Mouse (Mus musculus): ENCODE data around the gene Hist1h2bh. TPM values are rescaled to one million over a fixed set of nuclear protein-coding genes. Genes with fewer than 3 reads are reported as not detected.
A peak's percentile ranks its signal among the peaks of the same experiment; 100 is the strongest.

Hist1h2bh gene
- polyA plus RNA-seq, 1 experiment = 37.8 TPM

DNA sequence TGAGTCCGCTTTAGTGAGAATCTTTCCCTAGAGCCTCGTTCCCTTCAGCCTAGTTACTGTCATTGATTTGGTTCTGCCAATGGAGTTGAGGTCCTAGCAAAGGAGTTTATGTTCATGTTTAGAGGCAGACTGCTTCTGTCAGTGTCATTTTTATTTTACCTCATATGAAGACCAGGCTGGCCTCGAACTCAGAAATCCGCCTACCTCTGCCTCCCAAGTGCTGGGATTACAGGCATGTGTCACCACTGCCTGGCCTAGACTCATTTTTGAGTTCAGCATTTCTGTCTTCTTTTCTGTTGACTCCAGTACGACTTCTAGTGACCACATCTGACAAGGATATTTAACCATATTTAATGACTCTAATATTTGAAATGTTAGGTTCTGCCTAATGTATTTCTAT is 27.9 kb downstream of the Hist1h2bh start:
- WGBS = 88% methylated on average over 5 of the region's 5 CpGs
- Histone ChIP-seq H3K4me3 (ENCODE audit: control insufficient read depth, insufficient read depth, low read length) (no peak overlapping the region), H3K4me1 (replicated peaks; ENCODE audit: control insufficient read depth, insufficient read depth, low read length) (peaks cover 2% of the 10 kb centered on the region), H3K27ac (ENCODE audit: control insufficient read depth, insufficient read depth, low read length) (no peak overlapping the region), H3K27me3 (ENCODE audit: control insufficient read depth, insufficient read depth, low read length) (no peaks in the 10 kb centered on the region), H3K36me3 (ENCODE audit: control insufficient read depth, insufficient read depth, low read length) (no peaks in the 10 kb centered on the region)
- TF ChIP-seq POLR2A (IDR thresholded peaks at IDR 0.05; ENCODE audit: control insufficient read depth, extremely low read depth, insufficient read depth, low read length, poor library complexity) (no peak), CTCF (IDR thresholded peaks at IDR 0.05; ENCODE audit: borderline replicate concordance, control insufficient read depth, extremely low read depth, insufficient read depth, low read length, poor library complexity) (no peak)
- DNase-seq = no peak

DNA sequence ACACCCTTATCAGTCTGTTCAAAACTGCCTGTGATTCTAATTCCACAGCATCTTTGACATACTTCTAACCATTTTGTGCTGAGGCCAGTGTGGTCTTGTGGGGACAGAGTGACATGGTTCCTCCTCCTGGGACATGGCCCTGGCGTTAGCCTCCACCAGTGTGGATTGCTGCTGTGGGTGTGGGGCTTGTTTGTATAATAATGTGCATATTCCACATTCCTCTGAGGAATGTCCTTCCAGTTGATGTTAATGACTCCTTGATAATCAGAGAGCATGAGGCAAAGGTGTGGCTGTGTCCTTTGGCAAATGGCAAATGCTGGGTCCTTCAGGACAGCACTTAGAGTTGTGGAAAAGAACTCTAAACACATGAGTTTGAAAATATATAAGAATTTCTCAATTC is 29.7 kb downstream of the Hist1h2bh start:
- Histone ChIP-seq H3K4me1 (replicated peaks; ENCODE audit: control insufficient read depth, insufficient read depth, low read length) (peaks cover 2% of the 10 kb centered on the region), H3K27ac (ENCODE audit: control insufficient read depth, insufficient read depth, low read length) (no peak overlapping the region), H3K4me3 (ENCODE audit: control insufficient read depth, insufficient read depth, low read length) (no peak overlapping the region), H3K27me3 (ENCODE audit: control insufficient read depth, insufficient read depth, low read length) (no peaks in the 10 kb centered on the region), H3K36me3 (ENCODE audit: control insufficient read depth, insufficient read depth, low read length) (no peaks in the 10 kb centered on the region)
- 95% methylated on average over 1 of the region's 1 CpGs for WGBS
- TF ChIP-seq CTCF (IDR thresholded peaks at IDR 0.05; ENCODE audit: borderline replicate concordance, control insufficient read depth, extremely low read depth, insufficient read depth, low read length, poor library complexity) (no peak), POLR2A (IDR thresholded peaks at IDR 0.05; ENCODE audit: control insufficient read depth, extremely low read depth, insufficient read depth, low read length, poor library complexity) (no peak)
- DNase-seq = no peak

DNA sequence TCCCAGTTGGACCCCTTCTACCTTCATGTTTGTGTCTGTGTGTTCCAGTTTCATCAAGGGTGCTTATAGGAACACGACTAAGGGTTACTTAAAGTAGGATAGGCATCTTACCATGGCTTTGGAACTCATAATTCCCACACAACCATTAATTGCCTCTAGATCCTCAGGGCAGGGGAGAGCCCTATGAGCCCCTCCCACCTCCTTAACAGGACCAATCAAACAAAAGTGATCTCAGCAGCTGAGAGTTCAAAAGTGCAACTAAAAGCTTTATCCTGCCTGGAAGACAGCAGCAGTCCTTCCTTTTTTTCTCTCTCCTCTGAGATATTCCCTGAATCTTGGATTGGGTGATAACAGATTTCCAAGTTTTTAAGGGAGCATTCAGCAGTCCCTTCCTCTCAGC is 33.1 kb downstream of the Hist1h2bh start:
- H3K27ac ChIP-seq (ENCODE audit: control insufficient read depth, insufficient read depth, low read length) = no peak overlapping the region
- DNase-seq = no peak
- H3K4me3 ChIP-seq (ENCODE audit: control insufficient read depth, insufficient read depth, low read length) = no peak overlapping the region
- H3K4me1 ChIP-seq (replicated peaks; ENCODE audit: control insufficient read depth, insufficient read depth, low read length) = peaks cover 3% of the 10 kb centered on the region
- TF ChIP-seq CTCF (IDR thresholded peaks at IDR 0.05; ENCODE audit: borderline replicate concordance, control insufficient read depth, extremely low read depth, insufficient read depth, low read length, poor library complexity) (no peak), POLR2A (IDR thresholded peaks at IDR 0.05; ENCODE audit: control insufficient read depth, extremely low read depth, insufficient read depth, low read length, poor library complexity) (no peak)
- WGBS = 65% methylated on average over 1 of the region's 1 CpGs
- H3K36me3 ChIP-seq (ENCODE audit: control insufficient read depth, insufficient read depth, low read length) = no peaks in the 10 kb centered on the region
- no peaks in the 10 kb centered on the region for H3K27me3 ChIP-seq (ENCODE audit: control insufficient read depth, insufficient read depth, low read length)

DNA sequence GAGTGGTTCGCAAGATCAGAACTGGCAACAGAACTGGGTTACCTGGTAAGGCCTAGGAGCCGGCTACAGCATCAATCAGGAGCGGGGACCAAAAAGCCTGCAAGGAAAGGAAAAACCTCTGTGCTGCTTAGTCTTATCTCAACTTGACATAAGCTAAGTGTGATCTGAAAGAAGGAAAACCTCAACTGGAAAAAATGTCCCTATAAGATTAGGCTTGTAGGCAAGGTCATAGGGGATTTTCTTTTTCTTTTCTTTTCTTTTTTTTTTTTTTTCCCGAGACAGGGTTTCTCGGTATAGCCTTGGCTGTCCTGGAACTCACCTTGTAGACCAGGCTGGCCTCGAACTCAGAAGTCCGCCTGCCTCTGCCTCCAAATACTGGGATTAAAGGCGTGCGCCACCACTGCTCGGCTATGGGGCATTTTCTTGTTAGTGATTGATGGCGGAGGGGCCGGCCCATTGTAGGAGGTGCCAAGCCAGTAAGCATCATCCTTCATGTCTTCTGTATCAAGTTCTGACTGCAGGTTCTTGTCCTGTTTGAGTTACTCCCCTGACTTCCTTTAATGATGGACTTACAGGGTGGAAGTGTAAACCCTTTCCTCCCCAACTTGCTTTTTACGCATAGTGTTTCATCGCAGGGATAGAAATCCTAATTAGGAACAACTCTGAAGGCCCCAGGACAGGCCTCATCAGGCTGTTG is 36.2 kb downstream of the Hist1h2bh start:
- Histone ChIP-seq H3K4me3 (ENCODE audit: control insufficient read depth, insufficient read depth, low read length) (no peak overlapping the region), H3K36me3 (ENCODE audit: control insufficient read depth, insufficient read depth, low read length) (no peaks in the 10 kb centered on the region), H3K4me1 (replicated peaks; ENCODE audit: control insufficient read depth, insufficient read depth, low read length) (peaks cover 3% of the 10 kb centered on the region), H3K27me3 (ENCODE audit: control insufficient read depth, insufficient read depth, low read length) (no peaks in the 10 kb centered on the region), H3K27ac (ENCODE audit: control insufficient read depth, insufficient read depth, low read length) (no peak overlapping the region)
- WGBS = 85% methylated on average over 14 of the region's 14 CpGs
- TF ChIP-seq POLR2A (IDR thresholded peaks at IDR 0.05; ENCODE audit: control insufficient read depth, extremely low read depth, insufficient read depth, low read length, poor library complexity) (no peak), CTCF (IDR thresholded peaks at IDR 0.05; ENCODE audit: borderline replicate concordance, control insufficient read depth, extremely low read depth, insufficient read depth, low read length, poor library complexity) (no peak)
- DNase-seq = no peak

DNA sequence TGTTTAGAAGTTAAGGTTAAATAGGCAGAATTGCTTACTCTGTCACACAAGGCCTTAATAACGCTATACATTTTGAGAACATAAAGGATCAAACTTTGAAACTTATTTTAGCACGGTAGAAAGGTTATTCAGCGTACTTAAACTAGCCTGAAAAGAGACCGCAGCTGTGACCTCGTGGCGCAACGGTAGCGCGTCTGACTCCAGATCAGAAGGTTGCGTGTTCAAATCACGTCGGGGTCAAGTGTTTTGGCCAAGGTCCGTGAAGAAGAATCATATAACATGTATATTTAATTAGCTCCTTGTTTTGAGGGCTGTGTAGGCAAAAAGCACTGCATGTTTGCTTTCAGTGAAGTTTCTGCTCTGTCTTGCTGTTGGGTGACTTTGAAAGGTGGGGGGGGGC is 36.8 kb downstream of the Hist1h2bh start:
- Histone ChIP-seq H3K4me3 (ENCODE audit: control insufficient read depth, insufficient read depth, low read length) (no peak overlapping the region), H3K27ac (ENCODE audit: control insufficient read depth, insufficient read depth, low read length) (no peak overlapping the region), H3K4me1 (replicated peaks; ENCODE audit: control insufficient read depth, insufficient read depth, low read length) (peaks cover 3% of the 10 kb centered on the region), H3K27me3 (ENCODE audit: control insufficient read depth, insufficient read depth, low read length) (no peaks in the 10 kb centered on the region), H3K36me3 (ENCODE audit: control insufficient read depth, insufficient read depth, low read length) (no peaks in the 10 kb centered on the region)
- DNase-seq = peak; percentile 33
- TF ChIP-seq POLR2A (IDR thresholded peaks at IDR 0.05; ENCODE audit: control insufficient read depth, extremely low read depth, insufficient read depth, low read length, poor library complexity) = no peak
- no peak for TF ChIP-seq CTCF (IDR thresholded peaks at IDR 0.05; ENCODE audit: borderline replicate concordance, control insufficient read depth, extremely low read depth, insufficient read depth, low read length, poor library complexity)
- 61% methylated on average over 13 of the region's 13 CpGs for WGBS

DNA sequence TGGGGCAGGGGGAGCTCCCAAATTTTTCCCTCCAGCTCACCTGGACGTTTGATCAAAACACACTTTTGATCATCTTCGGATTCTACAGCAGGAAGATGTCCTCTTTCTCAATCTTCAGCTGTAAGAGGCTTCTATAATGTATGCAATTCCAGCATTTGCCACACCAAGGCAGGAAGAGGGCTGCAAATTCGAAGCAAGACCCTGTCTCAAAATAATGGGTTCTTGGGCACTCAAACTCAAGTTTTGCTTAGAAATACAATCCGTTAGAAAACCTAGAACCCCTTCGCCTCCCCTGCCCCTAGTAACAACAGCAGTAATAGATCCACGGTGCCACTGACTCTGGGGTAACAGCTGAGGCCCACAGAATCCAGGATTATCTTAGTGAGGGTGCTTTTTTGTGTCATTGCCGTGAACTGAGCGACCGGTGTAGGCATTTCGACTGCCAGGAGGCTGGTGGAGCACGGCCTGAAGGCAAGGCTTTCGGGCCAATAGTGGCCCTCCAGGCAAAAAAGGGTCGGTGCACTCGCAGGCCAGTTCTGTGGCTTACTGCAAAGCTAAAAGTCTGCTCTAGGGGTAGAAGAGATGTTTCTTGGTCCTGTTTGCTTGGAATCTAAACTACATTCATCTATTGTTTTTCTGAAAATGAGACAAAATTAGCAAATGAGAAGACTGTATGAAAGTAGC is 37.4 kb downstream of the Hist1h2bh start:
- 78% methylated on average over 14 of the region's 14 CpGs for WGBS
- Histone ChIP-seq H3K27ac (ENCODE audit: control insufficient read depth, insufficient read depth, low read length) (no peak overlapping the region), H3K27me3 (ENCODE audit: control insufficient read depth, insufficient read depth, low read length) (no peaks in the 10 kb centered on the region), H3K36me3 (ENCODE audit: control insufficient read depth, insufficient read depth, low read length) (no peaks in the 10 kb centered on the region), H3K4me3 (ENCODE audit: control insufficient read depth, insufficient read depth, low read length) (no peak overlapping the region), H3K4me1 (replicated peaks; ENCODE audit: control insufficient read depth, insufficient read depth, low read length) (peaks cover 3% of the 10 kb centered on the region)
- TF ChIP-seq POLR2A (IDR thresholded peaks at IDR 0.05; ENCODE audit: control insufficient read depth, extremely low read depth, insufficient read depth, low read length, poor library complexity) = no peak
- no peak for TF ChIP-seq CTCF (IDR thresholded peaks at IDR 0.05; ENCODE audit: borderline replicate concordance, control insufficient read depth, extremely low read depth, insufficient read depth, low read length, poor library complexity)
- DNase-seq = no peak

Data from thymus, adult 2 months (tissue).